Mouse (Mus musculus): ENCODE measurements around the gene Gldc.

Gldc gene

DNA sequence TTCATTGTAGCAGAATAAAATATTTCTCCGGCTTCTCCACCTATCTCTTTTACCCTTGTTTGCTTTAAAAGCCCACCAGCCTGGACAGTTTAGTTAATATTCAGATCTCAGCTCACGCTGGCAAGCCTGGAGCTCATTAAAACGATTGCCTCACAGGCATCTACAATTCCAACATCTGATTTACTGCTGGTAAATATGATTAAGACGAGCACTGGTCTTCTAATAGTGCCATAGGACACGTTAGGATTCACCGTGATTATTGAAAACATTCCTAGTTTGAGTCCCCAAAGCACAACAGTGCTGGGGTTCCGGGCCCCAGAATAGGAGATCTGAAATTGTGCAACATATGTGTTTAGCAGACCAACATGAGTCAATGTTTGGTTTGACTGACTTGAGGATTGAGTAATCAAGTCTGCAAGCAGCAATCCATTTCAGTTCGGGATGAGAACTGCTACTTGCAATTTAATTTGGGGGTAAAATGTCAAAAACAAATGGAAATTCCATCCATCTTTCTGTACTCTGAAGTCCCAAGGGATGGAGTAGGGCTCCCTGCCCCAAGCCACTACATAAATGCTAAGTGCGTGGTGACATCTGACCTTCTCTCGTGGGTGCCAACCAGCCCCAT lies 67.9 kb downstream of the Gldc start:
- DNase-seq (ENCODE audit: low spot score) = no peak

DNA sequence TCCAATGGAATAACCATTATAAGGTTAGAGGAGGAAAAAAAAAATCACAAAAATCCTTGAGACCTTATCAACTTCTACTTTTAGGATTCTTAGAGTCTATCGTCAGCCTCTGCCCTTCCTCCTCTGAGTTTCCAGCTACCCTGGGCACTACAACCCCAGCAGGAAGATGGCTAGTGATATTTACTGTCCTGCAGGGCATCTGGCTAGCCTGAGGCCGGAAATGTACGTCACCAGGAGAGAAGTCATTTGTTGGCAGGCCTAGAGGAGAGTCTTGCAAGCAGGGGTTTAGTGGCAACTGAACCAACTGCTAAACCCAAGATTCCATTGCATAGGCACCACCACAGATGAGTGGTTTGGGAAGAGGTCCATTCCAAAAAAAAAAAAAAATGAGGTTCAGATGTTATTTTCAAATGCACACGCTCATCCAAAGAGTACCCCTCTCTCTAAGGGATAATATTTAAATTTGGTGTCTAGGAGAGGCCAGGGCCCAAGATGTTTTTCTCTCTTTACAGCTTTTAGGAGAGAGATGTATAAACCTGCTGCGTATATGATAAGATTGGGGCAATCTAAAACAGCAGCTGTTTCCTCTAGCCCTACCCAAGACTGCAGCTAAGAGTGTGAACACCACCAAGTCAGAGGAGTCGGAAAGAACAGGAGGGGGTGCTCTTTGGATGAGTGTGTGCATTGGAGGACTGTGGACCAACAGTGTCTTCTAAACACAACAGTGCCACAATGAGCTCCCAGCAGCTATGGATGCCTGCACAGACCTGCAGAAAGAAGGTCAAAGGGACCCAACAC lies 70.0 kb downstream of the Gldc start:
- DNase-seq (ENCODE audit: low spot score) = no peak

DNA sequence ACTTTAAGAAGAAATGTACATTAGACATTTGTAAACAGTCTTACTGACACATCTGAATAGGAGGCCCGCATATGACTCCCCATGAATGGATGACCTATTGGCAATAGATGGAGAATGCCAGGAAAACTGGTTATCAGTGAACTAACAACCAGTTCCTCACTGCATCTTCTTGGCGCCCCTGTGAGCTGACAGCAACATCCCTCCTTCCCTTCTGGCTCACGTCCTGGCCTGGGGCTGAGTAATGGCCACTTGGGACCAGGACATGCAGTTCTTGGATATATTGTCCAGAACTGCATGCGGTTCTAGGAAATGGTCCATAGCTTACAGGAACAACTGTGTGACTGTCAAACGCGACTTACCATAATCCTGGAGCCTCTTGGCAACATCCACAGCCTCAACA lies 72.6 kb downstream of the Gldc start:
- no peak for DNase-seq (ENCODE audit: low spot score)

DNA sequence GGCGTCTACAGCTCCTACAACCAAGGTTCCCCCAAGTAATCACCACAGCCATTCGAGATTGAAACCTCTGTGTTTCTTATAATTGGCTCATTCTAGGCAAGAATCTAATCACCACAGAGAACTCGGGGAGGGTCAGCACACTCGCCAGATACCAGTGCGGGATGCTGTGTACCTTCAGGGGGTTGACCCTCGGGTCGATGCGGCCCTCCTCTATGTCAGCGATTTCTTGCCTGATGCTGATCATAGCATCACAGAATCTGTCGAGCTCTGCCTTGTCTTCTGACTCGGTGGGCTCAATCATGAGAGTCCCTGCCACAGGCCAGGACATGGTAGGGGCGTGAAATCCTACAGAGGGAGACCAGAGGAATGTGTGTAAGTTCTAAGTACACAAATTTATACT lies 74.7 kb downstream of the Gldc start:
- no peak for DNase-seq (ENCODE audit: low spot score)

DNA sequence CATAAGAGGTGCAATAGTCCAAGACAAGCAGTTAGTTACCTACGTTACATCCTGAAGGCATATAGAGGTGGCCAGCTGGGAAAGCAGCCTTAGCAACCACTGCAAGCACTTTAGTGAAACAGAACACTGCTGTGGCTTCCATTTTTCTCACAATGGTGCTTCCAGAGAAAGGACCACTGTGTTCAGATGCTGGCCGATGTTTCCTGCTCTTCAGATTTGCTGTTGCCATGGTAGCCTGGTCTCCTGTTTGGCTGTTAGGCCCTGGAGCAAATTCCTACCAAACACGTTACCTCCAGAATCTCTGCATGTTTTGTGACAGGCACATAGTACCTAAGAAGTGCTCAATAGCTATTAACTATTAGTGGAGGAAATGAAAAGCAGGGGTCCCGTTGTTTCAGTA lies 78.2 kb downstream of the Gldc start:
- no peak for DNase-seq (ENCODE audit: low spot score)

DNA sequence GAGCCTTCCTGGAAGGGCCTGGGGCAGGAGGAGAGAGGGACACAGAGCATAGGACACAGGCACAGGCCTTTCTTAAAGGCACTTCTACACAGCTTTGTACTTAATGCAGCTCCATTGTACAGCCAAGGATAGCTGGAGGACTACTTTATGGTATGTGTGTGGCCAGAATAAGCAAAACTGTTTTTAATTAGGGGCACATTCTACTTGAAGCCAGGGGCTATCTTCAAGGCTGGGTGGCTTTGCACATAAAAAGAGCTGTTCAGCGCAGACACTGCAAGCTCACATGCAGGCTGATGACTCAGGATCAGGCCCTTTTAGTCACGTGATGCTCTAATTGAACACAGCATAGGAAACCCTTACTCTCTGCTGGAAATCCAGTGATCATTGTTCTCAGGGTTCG lies 79.0 kb downstream of the Gldc start:
- no peak for DNase-seq (ENCODE audit: low spot score)

DNA sequence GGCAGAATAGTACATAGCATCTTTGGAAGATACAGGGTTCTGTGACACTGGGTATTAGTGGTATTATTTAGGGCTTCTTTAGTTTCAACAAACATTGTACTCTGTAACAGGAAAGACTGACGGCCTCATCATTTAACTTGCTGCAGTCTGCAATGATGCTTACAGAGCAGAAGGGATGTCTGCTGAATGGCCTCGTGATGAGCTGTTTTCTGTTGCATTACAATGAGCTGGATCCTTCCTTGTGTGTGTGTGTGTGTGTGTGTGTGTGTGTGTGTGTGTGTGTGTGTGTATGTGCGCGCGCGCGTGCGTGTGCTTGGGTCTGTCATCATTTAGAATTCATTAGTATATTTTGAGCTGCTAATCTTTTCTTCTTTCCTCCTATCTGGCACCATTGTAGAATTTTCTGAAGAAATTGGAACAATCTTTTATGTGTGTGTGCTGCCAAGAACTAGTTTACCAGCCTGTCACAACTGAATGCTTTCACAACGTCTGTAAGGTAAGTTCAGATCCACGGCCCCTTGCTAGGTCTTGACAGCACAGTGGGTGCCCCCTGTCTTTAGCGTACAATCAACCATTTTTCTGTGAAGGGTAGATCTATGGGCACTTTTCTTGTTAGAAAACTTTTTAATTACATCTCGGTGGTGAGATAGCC lies 83.5 kb downstream of the Gldc start:
- DNase-seq (ENCODE audit: low spot score) = no peak

DNA sequence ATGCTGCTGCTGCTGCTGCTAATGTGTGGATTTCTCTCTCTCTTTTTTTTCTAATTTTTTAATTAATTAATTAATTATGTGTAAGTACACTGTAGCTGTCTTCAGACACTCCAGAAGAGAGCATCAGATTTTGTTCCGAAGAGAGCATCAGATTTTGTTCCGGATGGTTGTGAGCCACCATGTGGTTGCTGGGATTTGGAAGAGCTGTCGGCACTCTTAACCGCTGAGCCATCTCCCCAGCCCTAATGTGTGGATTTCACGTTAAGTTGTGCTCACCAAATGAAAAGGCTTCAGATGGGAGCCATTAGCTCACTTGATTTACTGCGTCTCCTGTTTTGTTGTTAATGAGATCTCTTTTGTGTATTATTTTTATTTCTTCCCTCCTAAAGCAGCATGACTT lies 85.1 kb downstream of the Gldc start:
- DNase-seq (ENCODE audit: low spot score) = no peak

DNA sequence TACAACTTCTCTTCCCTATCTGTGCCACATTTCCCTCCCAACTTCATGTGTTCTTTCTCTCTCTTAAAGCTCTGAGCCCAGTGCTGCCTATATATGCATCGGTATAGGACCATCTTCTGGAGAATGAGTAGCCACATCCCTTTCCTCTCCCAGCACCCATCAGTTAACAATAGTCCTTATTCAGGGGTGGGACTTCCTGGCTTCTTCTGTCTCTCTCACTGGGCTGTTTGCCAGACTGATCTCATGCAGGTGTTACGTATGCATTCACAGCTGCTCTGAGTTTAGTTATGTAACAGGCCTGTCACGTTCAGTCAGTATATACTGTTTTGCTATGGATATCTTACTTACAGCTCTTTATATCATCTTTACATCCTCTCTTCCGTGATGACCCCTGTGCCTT lies 109.4 kb downstream of the Gldc start:
- no peak for DNase-seq (ENCODE audit: low spot score)

DNA sequence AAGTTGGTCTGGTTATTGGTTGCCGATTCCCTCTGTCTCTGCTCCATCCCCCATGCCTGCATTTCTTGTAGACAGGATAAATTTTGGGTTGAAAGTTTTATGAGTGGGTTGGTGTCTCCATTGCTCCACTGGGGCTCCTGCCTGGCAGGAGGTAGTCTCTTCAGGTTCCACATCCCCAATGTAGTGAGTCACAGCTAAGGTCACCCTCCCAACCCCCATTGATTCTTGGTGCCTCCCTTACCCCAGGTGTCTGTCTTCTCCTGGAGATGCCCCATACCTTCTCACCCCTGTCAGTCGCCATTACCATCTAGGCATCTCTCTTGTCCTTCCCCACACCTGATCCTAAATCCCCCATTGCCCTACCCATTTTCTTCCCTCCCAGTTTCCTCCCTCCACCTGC lies 121.0 kb downstream of the Gldc start:
- DNase-seq (ENCODE audit: low spot score) = no peak

DNA sequence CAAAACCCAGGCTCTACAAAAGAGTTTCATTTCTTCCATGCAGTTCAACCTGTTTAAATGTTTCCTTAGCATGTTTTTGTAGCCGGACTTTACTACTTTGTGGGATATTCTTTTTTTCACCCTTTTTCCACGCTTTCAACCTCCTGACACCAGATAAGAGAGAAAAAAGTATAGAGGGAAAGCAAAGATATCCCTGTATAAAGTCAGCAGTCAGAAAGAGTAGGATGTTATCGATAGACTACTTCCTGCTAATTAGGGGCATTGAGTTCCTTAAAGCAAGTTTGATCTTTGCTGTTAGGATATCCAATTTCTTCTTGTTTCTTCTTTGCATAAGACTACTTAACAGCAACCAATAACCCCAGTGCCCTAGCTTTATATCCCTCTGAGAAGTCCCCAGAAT lies 123.8 kb downstream of the Gldc start:
- DNase-seq (ENCODE audit: low spot score) = no peak

DNA sequence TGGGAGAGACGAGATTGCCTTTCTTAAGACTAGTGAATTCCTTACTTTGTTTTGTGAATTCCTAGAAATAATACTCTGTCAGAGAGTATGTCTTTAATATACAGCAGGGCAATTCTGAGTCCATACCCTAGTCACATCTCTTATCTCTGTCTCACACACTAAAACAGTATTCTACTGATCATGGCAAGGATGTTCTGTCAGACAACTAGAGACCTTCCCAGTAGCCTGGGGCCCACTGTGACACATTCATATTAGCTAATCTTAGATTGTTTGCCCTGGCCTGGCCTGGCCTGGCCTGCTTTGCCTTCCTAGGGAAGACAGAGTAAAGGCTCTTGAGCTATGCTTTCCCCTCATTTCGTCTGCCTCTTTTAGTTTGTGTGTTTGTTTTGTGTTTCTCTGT lies 124.6 kb downstream of the Gldc start:
- DNase-seq (ENCODE audit: low spot score) = no peak

Data from ovary, postnatal 14 days (tissue).